Mouse (Mus musculus) layer of hippocampus, adult 9-11 months (tissue): ENCODE results near the gene Hhip.
"Not testable (repeated sequence)": the region's sequence is repeated elsewhere in the genome, so short reads cannot be mapped to it uniquely, and the experiment has no call there.

ENCODE experiments used
- DNase-seq: peaks from one replicate; pipeline ENCODE4 v3.0.0; 2022

The Hhip gene

DNA sequence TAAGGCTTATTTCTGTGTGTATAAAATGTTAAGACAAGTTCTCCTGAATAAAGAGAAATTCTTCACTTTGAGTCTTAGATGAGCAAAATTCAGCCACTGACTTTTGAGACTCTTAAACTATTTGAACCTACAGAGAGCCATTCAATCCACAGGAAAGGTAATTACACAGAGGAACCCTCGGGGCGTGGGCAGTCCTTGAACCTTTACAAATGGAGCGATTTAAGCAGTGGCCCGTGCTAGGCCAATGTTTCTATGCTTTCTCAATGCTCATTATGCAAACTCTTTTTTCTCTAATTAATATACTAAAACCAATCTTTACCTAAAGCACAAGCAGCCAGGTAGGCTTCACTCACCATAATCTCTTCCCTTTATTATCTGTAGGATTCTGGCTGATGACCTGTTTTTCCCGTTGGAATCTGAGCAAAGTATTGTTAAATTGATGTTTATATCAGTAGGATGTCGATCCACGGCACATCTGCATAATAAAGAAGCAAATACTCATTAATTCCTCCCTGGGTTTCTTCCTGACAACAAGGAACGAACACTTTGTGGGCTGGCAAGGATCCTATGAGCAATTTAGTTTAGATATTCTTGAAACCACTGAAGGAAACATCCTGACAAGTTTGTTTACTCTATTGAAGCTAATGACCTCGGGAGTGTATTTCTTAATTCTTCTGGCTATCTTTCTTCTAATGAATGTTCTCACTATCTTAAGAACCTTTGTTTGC lies 65.5 kb downstream of the Hhip start:
- DNase-seq: no peak

DNA sequence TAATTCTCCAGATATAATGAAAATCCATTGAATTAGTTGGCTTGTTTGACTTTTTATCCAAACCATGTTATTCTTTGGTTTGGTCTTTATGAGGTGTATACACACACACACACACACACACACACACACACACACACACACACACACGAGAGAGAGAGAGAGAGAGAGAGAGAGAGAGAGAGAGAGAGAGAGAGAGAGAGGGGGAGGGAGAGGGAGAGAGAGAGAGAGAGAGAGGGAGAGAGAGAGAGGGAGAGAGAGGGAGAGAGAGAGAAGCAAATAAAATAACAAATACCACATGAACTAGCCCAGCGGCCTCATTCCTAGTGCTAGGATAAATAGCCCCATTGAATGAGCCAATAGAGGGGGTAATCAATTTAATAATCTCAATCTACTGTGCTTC lies 66.4 kb downstream of the Hhip start:
- DNase-seq: not testable (repeated sequence)

DNA sequence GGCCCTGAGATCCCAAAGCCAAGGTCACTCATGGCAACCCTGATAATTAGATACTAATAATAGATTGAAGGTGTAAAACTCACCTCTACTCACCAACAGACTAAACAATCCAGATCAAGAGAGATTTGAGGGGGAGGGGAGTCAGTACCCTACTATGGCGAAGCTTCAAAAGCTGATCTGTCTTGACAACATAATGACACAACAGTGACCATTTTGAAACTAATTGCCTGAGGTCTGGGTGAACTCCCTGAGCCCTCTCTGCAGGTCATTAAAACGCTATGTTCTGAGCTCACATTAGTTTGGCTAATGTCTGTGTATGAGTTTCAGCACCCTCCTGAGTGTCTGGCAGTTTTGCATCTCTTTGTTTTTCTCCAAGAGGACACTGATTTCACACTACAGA lies 72.9 kb downstream of the Hhip start:
- DNase-seq: no peak

DNA sequence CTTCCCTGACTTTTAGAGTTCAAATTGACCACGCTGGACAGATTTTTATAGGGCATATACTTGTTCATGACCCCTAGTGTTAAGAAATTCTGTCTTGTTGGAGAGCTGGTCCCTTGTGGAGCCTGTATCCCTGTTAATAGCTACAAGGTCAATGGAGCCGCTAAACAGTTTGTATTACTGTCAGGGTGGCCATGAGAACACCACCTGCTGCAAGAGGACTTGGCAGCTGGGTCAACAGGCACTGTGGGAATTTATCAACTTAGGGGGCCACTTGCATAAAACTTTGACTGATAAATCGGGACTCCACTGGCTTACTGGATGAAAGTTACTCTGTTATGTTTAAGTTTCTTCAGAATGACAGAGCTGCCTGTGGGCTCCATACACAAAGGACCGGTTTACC lies 75.7 kb downstream of the Hhip start:
- no peak for DNase-seq

DNA sequence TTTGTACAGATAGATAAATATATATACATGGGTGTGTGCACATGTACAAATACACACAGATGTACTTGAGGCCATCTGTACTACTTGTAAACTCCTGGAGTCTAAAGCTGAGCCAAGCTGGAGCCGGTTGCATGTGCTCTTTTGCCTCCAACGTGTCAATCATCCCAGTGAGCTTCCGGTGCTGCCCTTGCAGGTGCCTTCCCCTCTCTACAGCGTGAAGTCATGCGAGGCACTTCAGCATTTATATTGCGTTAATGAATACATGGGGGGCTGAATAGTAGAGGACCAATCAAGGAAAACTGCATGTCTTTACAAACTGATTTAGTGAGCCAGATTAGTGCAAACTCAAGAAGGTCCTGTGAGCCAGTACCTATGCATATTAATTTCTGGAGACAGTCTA lies 91.6 kb downstream of the Hhip start:
- DNase-seq: no peak

DNA sequence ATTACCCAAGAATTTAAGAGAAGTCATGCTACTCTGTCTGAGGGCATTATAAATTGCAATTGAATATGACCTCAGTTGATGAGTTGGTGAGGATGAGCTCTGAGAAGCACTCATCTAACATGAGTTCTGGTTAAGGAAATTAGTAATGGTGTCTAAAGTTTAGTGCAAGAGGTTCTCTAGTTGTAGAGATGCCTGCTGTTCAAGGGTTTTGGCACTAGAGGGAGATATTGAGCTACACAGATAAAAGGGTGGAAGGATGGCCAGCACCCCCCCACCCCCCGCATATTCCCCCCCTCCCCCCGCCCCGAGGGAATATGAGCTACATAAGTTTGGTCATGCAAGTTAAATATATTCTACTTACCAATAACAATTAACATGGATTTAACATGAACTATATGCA lies 104.9 kb downstream of the Hhip start:
- DNase-seq: no peak

DNA sequence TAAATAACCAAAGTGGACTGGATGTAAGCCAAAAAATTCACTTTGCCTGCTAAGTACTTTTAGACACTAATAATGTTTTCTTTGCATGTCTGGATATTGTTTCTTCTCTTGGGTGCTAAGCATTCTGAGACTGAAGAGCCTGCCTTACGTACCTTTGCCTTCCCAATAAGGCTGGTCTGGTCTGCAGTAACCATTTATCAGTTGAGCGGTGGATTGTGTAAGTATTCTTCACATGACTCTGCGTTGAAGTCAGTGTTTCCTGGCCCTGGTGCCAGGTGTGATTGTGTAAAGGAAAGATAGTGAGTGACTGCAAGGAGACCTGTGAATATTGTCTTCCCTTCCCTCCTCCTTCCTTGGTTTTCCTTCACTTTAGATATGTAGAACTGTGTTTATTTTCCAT lies 107.4 kb downstream of the Hhip start:
- DNase-seq: no peak

DNA sequence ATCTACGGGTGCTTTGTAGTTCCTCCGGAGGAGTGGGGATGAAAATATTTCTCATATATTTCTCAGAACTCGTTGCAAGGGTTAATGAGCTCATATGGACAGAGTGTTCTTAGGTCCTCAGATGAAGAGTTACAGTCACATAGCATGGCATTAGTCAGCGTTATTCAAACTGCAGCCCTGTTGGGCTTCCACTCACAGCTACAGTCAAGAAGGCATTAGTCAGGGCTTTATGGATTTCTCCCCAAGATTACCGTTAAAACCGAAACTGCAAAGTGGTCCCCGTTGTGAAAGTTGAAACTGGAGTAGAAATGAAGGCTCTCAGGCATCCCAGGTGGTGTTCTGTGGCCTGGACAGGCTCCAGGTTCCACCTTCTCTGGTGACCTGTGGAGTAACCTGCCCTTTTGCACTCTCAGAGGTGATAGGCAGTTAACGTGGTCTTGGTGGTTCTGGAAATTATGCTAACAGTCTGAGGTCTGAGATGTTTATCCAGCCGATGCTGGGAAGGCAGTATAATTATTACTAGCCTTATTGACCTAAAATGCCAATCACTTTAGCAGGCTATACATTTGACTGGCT lies 112.2 kb downstream of the Hhip start:
- no peak for DNase-seq

DNA sequence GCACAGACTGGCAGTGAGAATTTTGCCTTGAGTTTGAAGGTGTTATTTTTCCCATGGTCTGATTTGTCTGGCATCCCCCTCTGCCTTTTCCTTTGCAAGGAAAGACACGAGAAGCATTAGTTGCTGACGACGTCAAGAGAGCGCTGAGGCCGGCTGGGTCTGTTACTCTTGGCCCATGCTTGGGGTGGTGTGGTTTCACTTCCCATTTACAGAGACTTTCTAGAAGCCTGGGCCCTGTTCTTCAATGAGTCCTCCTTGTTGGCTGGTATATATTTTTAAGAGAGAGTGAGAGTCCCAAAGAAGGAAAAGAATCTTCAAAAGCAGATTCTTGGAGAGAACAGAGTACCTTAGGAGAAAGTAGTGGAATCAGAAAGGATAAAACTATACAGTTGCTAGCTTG lies 116.7 kb downstream of the Hhip start:
- DNase-seq: no peak

DNA sequence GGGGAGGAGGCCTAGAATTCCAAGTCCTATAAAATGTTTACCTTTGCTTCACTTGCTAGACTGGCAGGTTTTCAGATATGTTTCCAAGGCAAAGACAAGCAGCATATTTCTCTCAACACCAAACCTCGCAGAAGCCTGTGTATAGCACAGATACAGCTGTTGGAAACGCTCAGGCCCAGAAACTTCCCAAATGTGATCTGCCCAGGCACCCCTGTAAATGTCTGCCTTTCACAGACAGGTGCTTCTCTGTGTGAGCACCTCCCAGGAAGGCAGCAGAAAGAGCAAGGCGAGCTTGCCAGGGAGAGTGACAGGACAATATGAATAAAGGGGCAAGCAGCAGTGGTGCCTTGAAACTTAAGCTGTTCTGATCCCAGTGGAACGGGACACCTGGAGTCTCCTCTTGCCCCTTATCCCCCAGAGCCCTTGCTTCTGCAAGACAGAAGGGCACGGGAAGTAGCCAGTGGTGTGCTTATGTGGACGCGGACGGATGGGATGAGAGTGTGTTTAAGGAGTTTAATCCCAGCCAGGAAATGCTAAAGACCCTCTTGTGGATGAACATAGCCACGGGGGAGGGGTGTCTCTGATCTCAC lies 120.9 kb downstream of the Hhip start:
- DNase-seq: no peak

DNA sequence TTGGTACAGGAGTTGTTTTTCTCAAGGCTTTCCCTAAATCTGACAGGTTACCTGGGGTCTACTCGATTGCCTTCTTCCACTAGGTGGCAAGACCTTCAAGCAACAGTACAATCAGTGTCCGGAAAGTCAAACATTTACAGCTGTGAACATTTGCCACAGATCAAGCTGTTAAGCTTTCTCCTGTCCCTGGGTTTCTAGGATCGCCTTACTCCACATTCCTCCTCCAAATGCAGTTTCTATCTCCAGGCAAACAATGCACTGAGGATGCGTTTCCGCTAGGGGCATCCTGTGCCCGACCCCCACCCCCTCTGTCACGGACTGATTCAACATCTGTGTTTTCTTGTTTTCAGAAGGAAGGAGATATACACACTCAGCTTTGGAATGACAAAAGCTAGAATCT lies 122.0 kb downstream of the Hhip start:
- no peak for DNase-seq

DNA sequence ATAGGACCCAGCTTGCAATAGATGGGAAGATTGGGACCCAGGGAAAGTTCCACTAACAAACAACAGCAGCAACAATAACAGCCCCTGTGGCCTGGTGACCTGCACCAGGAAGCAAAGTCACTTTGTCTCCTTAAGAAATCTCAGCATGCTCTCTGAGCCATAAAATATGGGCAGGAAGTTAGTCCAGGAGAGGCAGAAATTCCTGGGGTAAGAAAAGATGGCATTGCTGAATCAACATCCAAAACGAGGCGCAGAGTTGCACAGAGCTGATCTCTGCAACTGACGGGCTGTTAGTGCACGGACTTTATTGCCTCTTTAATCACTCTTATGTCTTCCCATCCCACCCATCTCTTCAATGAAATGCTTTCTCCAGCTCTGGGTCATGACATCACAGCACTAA lies 128.6 kb downstream of the Hhip start:
- DNase-seq: no peak

DNA sequence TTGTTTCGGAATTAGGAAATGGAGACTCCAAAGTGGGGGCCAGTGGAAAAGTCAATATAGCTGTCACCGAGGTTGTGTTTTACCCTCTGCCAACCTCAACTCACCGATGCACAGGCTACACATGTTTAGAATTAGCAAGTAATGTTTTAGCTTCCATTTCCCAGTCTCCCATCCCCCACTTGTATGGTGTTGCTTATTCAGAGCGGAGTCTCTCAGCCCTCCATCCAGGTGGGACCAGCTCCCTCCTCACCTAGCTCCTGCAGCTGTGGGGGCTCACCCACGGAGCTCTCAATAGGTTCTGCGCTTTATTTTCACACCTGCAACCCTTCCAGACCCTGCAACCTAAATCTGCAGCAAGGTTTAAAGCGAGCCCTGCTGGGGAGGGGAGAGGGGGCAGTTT lies 140.6 kb downstream of the Hhip start:
- DNase-seq: no peak
